Mouse (Mus musculus) embryonic facial prominence, embryonic 15.5 days (tissue): ENCODE results near the gene Gm43951. TPM values are rescaled to one million over a fixed set of nuclear protein-coding genes. Genes with fewer than 3 reads are reported as not detected.

Experiments
- ATAC-seq: fragments of 200-750 bp; cut with Nextera tagmentation; 2 replicates; pipeline ENCODE4 v1.8.0; 2017; ENCODE audit warnings: low read depth, moderate TSS enrichment; ENCODE audit not compliant: insufficient number of reproducible peaks, low FRiP score, low TSS enrichment
- H3K27ac ChIP-seq: fragments of 300-500 bp; sonication (generic); replicated peaks from 2 replicates; pipeline ENCODE4 v1.5.1; 2015; ENCODE audit warnings: mild to moderate bottlenecking, inconsistent platforms
- H3K27me3 ChIP-seq: fragments of 300-500 bp; sonication (generic); 2 replicates; pipeline ENCODE4 v1.6.1; 2015; ENCODE audit warnings: inconsistent platforms
- H3K36me3 ChIP-seq: fragments of 300-500 bp; sonication (generic); 2 replicates; pipeline ENCODE4 v1.6.1; 2015; ENCODE audit warnings: mild to moderate bottlenecking, inconsistent platforms
- H3K4me1 ChIP-seq: fragments of 300-500 bp; sonication (generic); 2 replicates; pipeline ENCODE4 v1.6.1; 2015; ENCODE audit warnings: inconsistent platforms
- H3K4me2 ChIP-seq: fragments of 300-500 bp; sonication (generic); replicated peaks from 2 replicates; pipeline ENCODE4 v1.6.1; 2015; ENCODE audit warnings: mild to moderate bottlenecking, inconsistent platforms
- H3K4me3 ChIP-seq: fragments of 300-500 bp; sonication (generic); replicated peaks from 2 replicates; pipeline ENCODE4 v1.5.1; 2015; ENCODE audit warnings: mild to moderate bottlenecking, inconsistent platforms
- H3K9ac ChIP-seq: fragments of 300-500 bp; sonication (generic); 2 replicates; pipeline ENCODE4 v1.6.1; 2015; ENCODE audit warnings: inconsistent platforms
- H3K9me3 ChIP-seq: fragments of 300-500 bp; sonication (generic); replicated peaks from 2 replicates; pipeline ENCODE4 v1.6.1; 2016; ENCODE audit warnings: inconsistent platforms
- WGBS: fragments of 180-500 bp; shearing (Covaris S2); methylation state at CpG from one replicate; pipeline ENCODE4 v1.1.7; 2015; 5-methylcytosine and 5-hydroxymethylcytosine counted together
- polyA plus RNA-seq: library from polyadenylated mRNA; unstranded; fragments of >200 nt; fragmentation: Nextera tagmentation; extraction: Ambion mirVana; gene quantifications from 2 replicates; pipeline ENCODE4 v1.2.1, GENCODE M21; 2015

The Gm43951 gene
- polyA plus RNA-seq, 1 experiment from 2014 or later, result 0.41 TPM

GRCm38 (mm10) chr11:72224865-72225264 is 18.2 kb upstream of the Gm43951 start:
- Histone ChIP-seq H3K36me3 (no peaks in the 10 kb centered on the region), H3K27ac (no peak overlapping the region), H3K9ac (no peak overlapping the region), H3K4me3 (no peak overlapping the region), H3K9me3 (no peaks in the 10 kb centered on the region), H3K27me3 (no peaks in the 10 kb centered on the region), H3K4me2 (no peak overlapping the region), H3K4me1 (no peaks in the 10 kb centered on the region)
- 10% methylated on average over 5 of the region's 5 CpGs for WGBS
- ATAC-seq, result no peak

DNA sequence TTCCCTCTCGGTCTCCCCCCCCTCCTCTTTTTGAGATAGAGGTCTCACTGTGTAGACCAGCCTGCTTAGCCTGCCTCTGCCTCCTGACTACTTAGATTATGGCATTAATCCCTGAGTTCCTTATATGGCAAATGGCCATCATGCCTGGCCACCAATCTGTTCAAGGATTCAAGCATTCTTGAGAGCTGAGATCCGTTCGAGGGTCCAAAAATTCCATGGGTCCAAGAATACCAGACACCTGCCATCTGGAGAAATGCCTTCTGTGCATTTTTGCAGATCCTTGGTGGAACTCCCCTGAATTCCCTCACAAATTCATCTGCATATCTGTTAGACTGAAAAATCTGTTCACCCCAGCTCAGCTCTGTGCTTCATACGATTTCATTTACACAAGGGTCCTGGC is 16.8 kb upstream of the Gm43951 start:
- no peaks in the 10 kb centered on the region for H3K27me3 ChIP-seq
- WGBS, result 90% methylated on average over 4 of the region's 4 CpGs
- H3K9ac ChIP-seq, result no peak overlapping the region

GRCm38 (mm10) chr11:72221278-72221677 is 14.6 kb upstream of the Gm43951 start:
- Histone ChIP-seq H3K36me3 (0 out of 2 replicates have a peak, but pooled peaks cover 4% of the 10 kb centered on the region), H3K9ac (no peak overlapping the region), H3K27ac (no peak overlapping the region), H3K4me2 (no peak overlapping the region), H3K27me3 (no peaks in the 10 kb centered on the region), H3K4me1 (peaks cover 6% of the 10 kb centered on the region), H3K9me3 (no peaks in the 10 kb centered on the region), H3K4me3 (no peak overlapping the region)
- 15% methylated on average over 6 of the region's 6 CpGs for WGBS
- ATAC-seq, result no peak

More for the DNA sequence above, 16.8 kb upstream of the Gm43951 start:
- Histone ChIP-seq H3K36me3 (0 out of 2 replicates have a peak, but pooled peaks cover 4% of the 10 kb centered on the region), H3K9me3 (no peaks in the 10 kb centered on the region), H3K4me2 (no peak overlapping the region), H3K4me3 (no peak overlapping the region), H3K4me1 (no peaks in the 10 kb centered on the region), H3K27ac (no peak overlapping the region)
- no peak for ATAC-seq

DNA sequence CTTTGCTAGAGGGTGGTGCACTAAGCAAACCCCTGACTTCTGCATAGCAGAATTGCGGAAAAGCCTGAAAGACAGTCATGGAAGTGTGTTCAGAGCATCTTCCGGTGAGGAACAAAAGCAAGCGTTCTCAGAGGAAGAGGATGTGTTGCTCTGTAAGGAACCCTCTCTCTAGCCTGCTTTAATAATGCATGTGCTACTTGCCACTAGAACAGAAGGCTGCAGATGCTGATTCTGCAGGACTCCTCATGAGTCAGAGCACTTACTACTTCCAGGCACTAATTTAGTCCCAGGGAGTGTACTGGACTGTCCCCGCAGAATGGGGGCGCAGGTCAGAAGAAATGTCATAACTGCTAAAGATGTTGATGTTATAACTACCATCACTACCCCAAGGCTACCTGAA is 10.5 kb upstream of the Gm43951 start:
- no peak for ATAC-seq
- no peaks in the 10 kb centered on the region for H3K27me3 ChIP-seq

GRCm38 (mm10) chr11:72215410-72215797 is 8.8 kb upstream of the Gm43951 start, which contains the start of gene Med31:
Gene Med31 (minus strand): TSS chr11:72215592.
- Histone ChIP-seq H3K27ac (peak within 1 kb of the TSS; percentile 73), H3K4me3 (peak within 1 kb of the TSS; percentile 82)
- 2% methylated on average over 29 of the region's 29 CpGs for WGBS

More for the DNA sequence above, 10.5 kb upstream of the Gm43951 start:
- Histone ChIP-seq H3K27ac (no peak overlapping the region), H3K9me3 (no peaks in the 10 kb centered on the region), H3K4me1 (peaks cover 12% of the 10 kb centered on the region), H3K36me3 (peaks cover 7% of the 10 kb centered on the region; the same call in 1 of the 2 replicates), H3K9ac (no peak overlapping the region), H3K4me3 (no peak overlapping the region), H3K4me2 (0 out of 2 replicates have a peak overlapping the region, but pooled peaks have one; percentile 1)
- 82% methylated on average over 5 of the region's 5 CpGs for WGBS

DNA sequence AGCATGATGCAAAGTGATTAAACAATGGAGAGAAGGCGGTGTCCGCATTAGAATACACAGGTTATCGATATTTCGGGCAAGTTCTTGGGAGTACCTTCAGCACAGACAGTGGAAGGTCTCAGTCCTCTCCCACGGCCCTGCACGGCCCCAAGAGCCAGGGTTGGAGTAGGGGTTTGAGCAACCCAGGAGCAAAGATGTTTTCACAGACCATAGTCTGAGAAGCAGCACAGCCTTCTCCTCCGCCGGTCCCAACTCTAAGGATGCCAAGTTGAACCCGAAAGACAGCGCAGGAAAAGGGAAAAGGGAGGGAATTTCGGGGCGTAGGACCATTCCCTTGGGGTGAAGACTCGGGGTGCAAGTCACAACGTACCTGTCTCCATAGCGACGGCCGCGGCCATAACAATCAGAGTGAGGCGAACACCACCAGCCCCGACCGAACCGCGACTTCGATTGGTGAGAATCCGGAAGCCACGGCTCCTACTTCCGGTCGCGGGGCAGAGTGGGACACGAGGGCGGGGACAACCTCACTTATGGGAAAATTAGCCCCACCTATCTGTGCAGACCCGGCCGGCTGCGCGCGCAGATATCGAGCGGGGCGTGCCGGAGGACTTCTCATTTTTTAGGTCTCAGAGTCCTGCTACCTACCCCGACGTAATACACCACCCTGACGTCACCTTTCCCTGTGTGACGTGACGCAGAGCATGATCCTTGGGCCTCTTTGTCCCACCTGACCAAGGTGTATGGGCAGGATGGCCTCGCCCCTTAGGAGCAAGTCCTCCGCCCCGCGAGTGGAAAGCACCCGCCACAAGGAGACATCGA is 8.2 kb upstream of the Gm43951 start:
- peak; percentile 96 for ATAC-seq
- H3K27ac ChIP-seq, result peak overlapping the region; percentile 73
- peaks cover 24% of the 10 kb centered on the region for H3K36me3 ChIP-seq
- no peaks in the 10 kb centered on the region for H3K9me3 ChIP-seq
- H3K9ac ChIP-seq, result peak overlapping the region; percentile 76
- H3K4me2 ChIP-seq, result peak overlapping the region; percentile 96
- peak overlapping the region; percentile 82 for H3K4me3 ChIP-seq
- H3K4me1 ChIP-seq, result peaks cover 12% of the 10 kb centered on the region
- WGBS, result under 1% methylated on average over 51 of the region's 51 CpGs
- no peaks in the 10 kb centered on the region for H3K27me3 ChIP-seq

More at GRCm38 (mm10) chr11:72215410-72215797, 8.8 kb upstream of the Gm43951 start, which contains the start of gene Med31:
- Histone ChIP-seq H3K4me1 (peaks cover 12% of the 10 kb centered on the region), H3K36me3 (peaks cover 18% of the 10 kb centered on the region), H3K27me3 (no peaks in the 10 kb centered on the region), H3K9me3 (no peaks in the 10 kb centered on the region), H3K9ac (peak within 1 kb of the TSS; percentile 76), H3K4me2 (peak within 1 kb of the TSS; percentile 96)
- ATAC-seq, result peak; percentile 61

DNA sequence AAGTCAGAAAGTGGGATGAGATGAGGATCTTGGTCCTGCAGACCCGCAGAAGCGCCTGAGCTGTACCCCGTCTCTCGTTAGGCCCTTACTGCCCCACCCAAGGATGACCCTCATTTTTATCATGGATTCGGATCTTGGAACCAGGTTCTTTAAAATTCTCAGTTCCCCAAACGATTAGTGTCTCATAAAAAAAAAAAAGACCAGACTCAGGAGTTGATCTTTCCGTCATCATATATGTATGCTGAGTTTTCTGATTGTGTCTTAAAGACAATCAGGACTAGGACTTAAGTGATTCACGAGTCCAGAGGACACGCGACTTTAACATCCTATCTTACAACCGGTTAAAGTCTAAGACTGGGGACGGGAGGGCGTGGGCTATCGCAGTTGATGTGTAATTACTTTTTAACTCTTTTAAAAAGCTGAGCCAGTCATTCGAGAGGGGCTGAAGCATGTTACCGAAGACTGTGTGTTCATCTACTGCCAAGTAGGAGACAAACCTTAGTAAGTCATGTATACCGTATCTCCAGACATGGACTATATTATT is 1.3 kb upstream of the Gm43951 start:
- Histone ChIP-seq H3K36me3 (peaks cover 26% of the 10 kb centered on the region), H3K4me2 (peak overlapping the region; percentile 85), H3K9ac (peak overlapping the region; percentile 71), H3K27me3 (no peaks in the 10 kb centered on the region), H3K27ac (peak overlapping the region; percentile 80), H3K9me3 (no peaks in the 10 kb centered on the region), H3K4me3 (peak overlapping the region; percentile 85), H3K4me1 (peaks cover 29% of the 10 kb centered on the region)
- no peak for ATAC-seq
- WGBS, result 6% methylated on average over 17 of the region's 17 CpGs

- peaks cover 24% of the 10 kb centered on the region for H3K36me3 ChIP-seq
- H3K4me2 ChIP-seq, result peak within 1 kb of the TSS; percentile 85
- no peaks in the 10 kb centered on the region for H3K27me3 ChIP-seq
- peak within 1 kb of the TSS; percentile 80 for H3K27ac ChIP-seq
- WGBS, result under 1% methylated on average over 42 of the region's 42 CpGs
- peak; percentile 95 for ATAC-seq
- peak within 1 kb of the TSS; percentile 85 for H3K4me3 ChIP-seq
- H3K9me3 ChIP-seq, result no peaks in the 10 kb centered on the region
- peaks cover 29% of the 10 kb centered on the region for H3K4me1 ChIP-seq
- peak within 1 kb of the TSS; percentile 71 for H3K9ac ChIP-seq
Measured at GRCm38 (mm10) chr11:72207204-72207833, 679 bp upstream of the Gm43951 start, which contains the start of the genes 4933427D14Rik and Txndc17. Gene 4933427D14Rik (minus strand): TSS chr11:72207459. Gene Txndc17 (plus strand): TSS chr11:72207547.

DNA sequence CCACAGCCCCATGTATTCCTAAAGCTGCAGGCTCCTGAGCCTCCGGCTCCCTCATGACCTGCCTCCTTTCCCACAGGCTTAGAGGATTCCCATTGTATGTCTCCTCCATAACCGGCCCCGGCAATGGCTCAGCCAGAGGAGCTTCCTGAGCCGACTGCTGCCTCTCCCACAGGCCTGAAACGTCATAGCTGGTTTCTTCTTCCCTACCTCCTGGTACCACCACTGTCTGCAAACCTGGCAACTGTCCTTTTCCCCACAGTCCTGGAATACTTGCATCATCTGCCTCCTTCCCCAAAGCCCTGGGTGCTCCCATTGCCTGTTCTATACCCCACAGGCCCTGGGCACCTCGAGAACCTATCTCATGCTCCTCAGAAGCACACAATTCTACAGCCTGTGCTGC is 1.4 kb downstream of the Gm43951 start:
- Histone ChIP-seq H3K9me3 (no peaks in the 10 kb centered on the region), H3K27ac (no peak overlapping the region), H3K4me3 (peak overlapping the region; percentile 85; the same call in 1 of the 2 replicates), H3K36me3 (peaks cover 18% of the 10 kb centered on the region), H3K27me3 (no peaks in the 10 kb centered on the region), H3K9ac (0 out of 2 replicates have a peak overlapping the region, but pooled peaks have one; percentile 71), H3K4me1 (peaks cover 29% of the 10 kb centered on the region), H3K4me2 (peak overlapping the region; percentile 85; the same call in 1 of the 2 replicates)
- no peak for ATAC-seq
- WGBS, result 75% methylated on average over 6 of the region's 6 CpGs

GRCm38 (mm10) chr11:72203440-72203839 is 3.2 kb downstream of the Gm43951 start:
- Histone ChIP-seq H3K27ac (no peak overlapping the region), H3K4me3 (no peak overlapping the region), H3K36me3 (peaks cover 9% of the 10 kb centered on the region; the same call in 1 of the 2 replicates), H3K9me3 (no peaks in the 10 kb centered on the region), H3K4me2 (no peak overlapping the region), H3K27me3 (no peaks in the 10 kb centered on the region), H3K4me1 (peaks cover 22% of the 10 kb centered on the region), H3K9ac (no peak overlapping the region)
- ATAC-seq, result no peak
- WGBS, result 65% methylated on average over 1 of the region's 1 CpGs

GRCm38 (mm10) chr11:72196506-72196905 is 10.1 kb downstream of the Gm43951 start:
- Histone ChIP-seq H3K9ac (0 out of 2 replicates have a peak overlapping the region, but pooled peaks have one; percentile 5), H3K27ac (peak overlapping the region; percentile 36; the same call in 1 of the 2 replicates), H3K36me3 (peaks cover 26% of the 10 kb centered on the region), H3K9me3 (no peaks in the 10 kb centered on the region), H3K4me1 (no peaks in the 10 kb centered on the region), H3K4me2 (no peak overlapping the region), H3K4me3 (no peak overlapping the region), H3K27me3 (no peaks in the 10 kb centered on the region)
- ATAC-seq, result no peak
- WGBS, result 84% methylated on average over 8 of the region's 8 CpGs
